Mouse (Mus musculus): ENCODE results near the gene Pkd2. TPM values are rescaled to one million over a fixed set of nuclear protein-coding genes. Genes with fewer than 3 reads are reported as not detected.

Gene Pkd2
- total and polyA plus RNA-seq, 3 experiments, result not detected

DNA sequence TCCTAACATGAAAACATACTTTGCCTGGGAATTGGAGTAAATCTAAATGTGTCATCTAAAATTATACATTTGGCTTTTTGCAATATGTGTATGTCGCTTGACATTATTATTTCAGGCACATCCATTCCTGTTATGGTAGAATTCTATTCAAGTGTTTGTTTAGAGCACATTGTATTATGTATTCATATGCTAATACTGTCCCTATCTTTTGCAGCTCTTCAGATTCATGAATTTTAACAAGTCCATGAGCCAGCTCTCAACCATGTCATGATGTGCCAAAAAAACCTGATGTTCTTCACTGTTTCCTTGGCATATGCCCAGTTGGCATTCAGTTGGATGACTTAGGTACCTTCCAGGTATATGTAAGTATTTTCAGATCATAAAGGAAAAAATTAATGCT is 79.4 kb downstream of the Pkd2 start:
- no peaks in the 10 kb centered on the region for H3K9me3 ChIP-seq (replicated peaks; ENCODE audit: low read length)
- H3K27ac ChIP-seq (ENCODE audit: insufficient read depth, low read depth), result no peak overlapping the region
- in situ Hi-C loops (cut with MboI; ENCODE audit: low pct_ligation_motif_present, low pct_unique_long_range_greater_than_20kb, low sequenced_read_pairs), result no loop called here
- no peaks in the 10 kb centered on the region for H3K27me3 ChIP-seq (replicated peaks)
- dilution Hi-C loops (cut with MboI; ENCODE audit: extremely low pct_ligation_motif_present, extremely low pct_unique_long_range_greater_than_20kb, low sequenced_read_pairs), result no loop called here
- H3K4me3 ChIP-seq (replicated peaks in 1 of 3; ENCODE audit: low read depth in 2 of 3, low read length in 2 of 3, poor library complexity in 1 of 3), result no peak overlapping the region
- H3K36me3 ChIP-seq (replicated peaks in 1 of 2; ENCODE audit: control insufficient read depth in 1 of 2, insufficient read depth in 1 of 2, low read length in 1 of 2), result peaks cover 16 to 35% of the 10 kb centered on the region in 2 experiments
- H3K79me2 ChIP-seq (replicated peaks; ENCODE audit: control insufficient read depth, extremely low read depth, insufficient read depth, poor library complexity, severe bottlenecking), result no peaks in the 10 kb centered on the region
- no peak for DNase-seq (ENCODE audit: extremely low read depth)
- H3K9ac ChIP-seq (ENCODE audit: insufficient read depth, low read depth), result no peak overlapping the region
- no peak for TF ChIP-seq HCFC1 (IDR thresholded peaks at IDR 0.05; ENCODE audit: low read depth, low read length)
- no peak for TF ChIP-seq JUND (conservative IDR thresholded peaks at IDR 0.05; ENCODE audit: low read depth, low read length)
- no peak for TF ChIP-seq ZC3H11A (IDR thresholded peaks at IDR 0.05; ENCODE audit: low read depth, low read length)
- TF ChIP-seq MAFK (IDR thresholded peaks at IDR 0.05; ENCODE audit: insufficient replicate concordance, low read length), result no peak
- TF ChIP-seq ZKSCAN1 (IDR thresholded peaks at IDR 0.05; ENCODE audit: borderline replicate concordance, low read depth, low read length), result no peak
- TF ChIP-seq CTCF (conservative IDR thresholded peaks at IDR 0.05 in 1 of 2, IDR thresholded peaks at IDR 0.05 in 1 of 2; ENCODE audit: low read depth in 2 of 2, low read length in 2 of 2), result no peak
- TF ChIP-seq SIN3A (IDR thresholded peaks at IDR 0.05; ENCODE audit: low read length), result no peak
- no peak for TF ChIP-seq ETS1 (conservative IDR thresholded peaks at IDR 0.05; ENCODE audit: low read depth, low read length)
- no peak for TF ChIP-seq PAX5 (IDR thresholded peaks at IDR 0.05; ENCODE audit: low read length)
- TF ChIP-seq POLR2A (IDR thresholded peaks at IDR 0.05; ENCODE audit: low read depth, low read length), result no peak
- no peak overlapping the region for H3K4me2 ChIP-seq (ENCODE audit: insufficient read depth, low read depth, poor library complexity, severe bottlenecking)
- H3K4me1 ChIP-seq (ENCODE audit: control insufficient read depth in 1 of 2, insufficient read depth in 2 of 2), result no peaks in the 10 kb centered on the region

DNA sequence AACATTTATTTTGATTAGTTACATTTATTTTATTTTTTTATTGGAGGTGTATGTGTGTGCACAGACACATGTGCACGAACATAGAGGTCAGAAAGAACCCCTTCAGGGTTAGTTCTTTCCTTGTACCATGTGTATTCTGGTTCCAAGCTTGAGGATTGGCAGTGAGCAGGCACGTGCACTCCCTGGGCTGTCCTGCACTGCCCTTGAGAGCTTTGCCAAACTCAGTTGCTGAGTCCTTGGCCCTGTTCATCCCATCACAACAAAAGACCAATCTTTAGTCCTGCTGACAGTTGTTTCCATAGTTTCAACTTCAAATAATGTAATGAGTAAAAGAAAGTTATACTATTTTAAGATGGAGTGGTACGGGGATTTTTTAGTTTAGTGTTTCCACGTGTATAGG is 80.1 kb downstream of the Pkd2 start:
- peaks cover 16 to 35% of the 10 kb centered on the region in 2 experiments for H3K36me3 ChIP-seq (replicated peaks in 1 of 2; ENCODE audit: control insufficient read depth in 1 of 2, insufficient read depth in 1 of 2, low read length in 1 of 2)
- no peak for DNase-seq (ENCODE audit: extremely low read depth)
- H3K9me3 ChIP-seq (replicated peaks; ENCODE audit: low read length), result no peaks in the 10 kb centered on the region
- H3K4me2 ChIP-seq (ENCODE audit: insufficient read depth, low read depth, poor library complexity, severe bottlenecking), result no peak overlapping the region
- H3K4me3 ChIP-seq (replicated peaks in 1 of 3; ENCODE audit: low read depth in 2 of 3, low read length in 2 of 3, poor library complexity in 1 of 3), result no peak overlapping the region
- H3K9ac ChIP-seq (ENCODE audit: insufficient read depth, low read depth), result no peak overlapping the region
- TF ChIP-seq EP300 (IDR thresholded peaks at IDR 0.05; ENCODE audit: low read length), result no peak
- TF ChIP-seq ETS1 (conservative IDR thresholded peaks at IDR 0.05; ENCODE audit: low read depth, low read length), result no peak
- no peak for TF ChIP-seq ZNF384 (IDR thresholded peaks at IDR 0.05; ENCODE audit: low read depth, low read length)
- no peak for TF ChIP-seq E2F4 (IDR thresholded peaks at IDR 0.05; ENCODE audit: insufficient replicate concordance, low read depth, low read length)
- TF ChIP-seq HCFC1 (IDR thresholded peaks at IDR 0.05; ENCODE audit: low read depth, low read length), result no peak
- TF ChIP-seq USF2 (conservative IDR thresholded peaks at IDR 0.05; ENCODE audit: low read depth, low read length), result no peak
- no peak for TF ChIP-seq MAFK (IDR thresholded peaks at IDR 0.05; ENCODE audit: insufficient replicate concordance, low read length)
- TF ChIP-seq SMC3 (IDR thresholded peaks at IDR 0.05; ENCODE audit: low read depth, low read length), result no peak
- dilution Hi-C loops (cut with MboI; ENCODE audit: extremely low pct_ligation_motif_present, extremely low pct_unique_long_range_greater_than_20kb, low sequenced_read_pairs) (no loop called here), in situ Hi-C loops (cut with MboI; ENCODE audit: low pct_ligation_motif_present, low pct_unique_long_range_greater_than_20kb, low sequenced_read_pairs) (no loop called here)
- no peaks in the 10 kb centered on the region for H3K79me2 ChIP-seq (replicated peaks; ENCODE audit: control insufficient read depth, extremely low read depth, insufficient read depth, poor library complexity, severe bottlenecking)
- H3K27me3 ChIP-seq (replicated peaks), result no peaks in the 10 kb centered on the region
- H3K4me1 ChIP-seq (ENCODE audit: control insufficient read depth in 1 of 2, insufficient read depth in 2 of 2), result no peaks in the 10 kb centered on the region
- no peak overlapping the region for H3K27ac ChIP-seq (ENCODE audit: insufficient read depth, low read depth)

Other genes with a start within 250 kb of the Pkd2 start
- gene Ibsp, start 160.3 kb upstream of the Pkd2 start, total RNA-seq (2012; rRNA removed), result not detected in 2 replicates
- not detected in 2 replicates for gene Ibsp, start 160.3 kb upstream of the Pkd2 start, total RNA-seq (2014; rRNA removed)
- gene Ibsp, start 160.3 kb upstream of the Pkd2 start, polyA plus RNA-seq (2012; ENCODE audit: insufficient read length, low read depth), result not detected in 2 replicates
- gene Mepe, start 134.1 kb upstream of the Pkd2 start, total RNA-seq (2012; rRNA removed), result not detected in 2 replicates
- not detected in 2 replicates for gene Mepe, start 134.1 kb upstream of the Pkd2 start, total RNA-seq (2014; rRNA removed)
- gene Mepe, start 134.1 kb upstream of the Pkd2 start, polyA plus RNA-seq (2012; ENCODE audit: insufficient read length, low read depth), result not detected in 2 replicates
- 1.9 and 2.1 TPM in 2 replicates for gene Spp1, start 24.3 kb upstream of the Pkd2 start, total RNA-seq (2012; rRNA removed)
- gene Spp1, start 24.3 kb upstream of the Pkd2 start, total RNA-seq (2014; rRNA removed), result 25.7 and 27.0 TPM in 2 replicates
- gene Spp1, start 24.3 kb upstream of the Pkd2 start, polyA plus RNA-seq (2012; ENCODE audit: insufficient read length, low read depth), result 10.2 and 10.4 TPM in 2 replicates
- 1.8 and 2.1 TPM in 2 replicates for gene BC005561, start 48.9 kb downstream of the Pkd2 start, total RNA-seq (2012; rRNA removed)
- 2.5 and 3.0 TPM in 2 replicates for gene BC005561, start 48.9 kb downstream of the Pkd2 start, total RNA-seq (2014; rRNA removed)
- gene BC005561, start 48.9 kb downstream of the Pkd2 start, polyA plus RNA-seq (2012; ENCODE audit: insufficient read length, low read depth), result 3.9 and 4.0 TPM in 2 replicates

All from CH12.LX (cell line).